Mouse (Mus musculus): ENCODE measurements around the gene Xrcc6. TPM values are rescaled to one million over a fixed set of nuclear protein-coding genes. Genes with fewer than 3 reads are reported as not detected.

The Xrcc6 gene
- total and polyA plus RNA-seq, 2 experiments = 8.5 to 18.2 TPM

DNA sequence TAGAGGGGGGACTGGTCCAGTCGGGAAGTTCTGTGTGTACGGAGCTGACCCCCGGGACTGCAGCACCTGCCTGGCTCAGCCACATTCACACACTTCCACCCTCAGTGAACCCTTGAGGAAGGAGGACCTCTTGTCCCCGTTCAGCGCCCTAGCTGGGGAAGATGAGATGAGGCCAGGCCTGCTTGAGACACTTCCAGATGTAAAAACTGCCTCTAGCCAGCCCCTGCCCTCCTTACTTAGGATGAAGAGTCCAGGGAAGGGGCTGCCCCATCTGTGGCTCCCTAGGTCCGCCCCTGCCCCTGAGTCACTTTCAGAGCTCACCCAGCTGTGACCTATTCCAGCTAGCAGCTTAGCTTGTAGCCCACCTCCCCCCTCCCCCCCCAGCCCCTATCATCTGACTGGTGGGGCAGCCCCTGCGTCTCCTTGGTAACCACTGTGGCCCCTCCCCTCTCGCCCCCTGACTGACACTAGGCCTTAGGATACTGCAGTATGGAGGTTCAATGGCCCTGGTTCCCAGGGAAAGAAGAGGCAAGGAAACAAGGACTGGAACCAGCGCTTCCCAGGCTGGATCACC is 44.4 kb upstream of the Xrcc6 start:
- Histone ChIP-seq H3K27ac (replicated peaks; ENCODE audit: insufficient read depth, low read depth, low read length) (no peak overlapping the region), H3K27me3 (ENCODE audit: control insufficient read depth, insufficient read depth, low read length) (no peaks in the 10 kb centered on the region), H3K4me1 (ENCODE audit: control insufficient read depth, insufficient read depth, low read length) (no peaks in the 10 kb centered on the region), H3K9ac (ENCODE audit: low read depth, low read length) (no peak overlapping the region), H3K36me3 (ENCODE audit: control insufficient read depth, insufficient read depth, low read length) (no peaks in the 10 kb centered on the region), H3K79me2 (ENCODE audit: control insufficient read depth, insufficient read depth, low read length) (no peaks in the 10 kb centered on the region), H3K4me3 (ENCODE audit: insufficient read depth, low read depth, low read length) (no peak overlapping the region)
- DNase-seq (ENCODE audit: extremely low read depth, low read depth, low spot score) = no peak
- WGBS = 47% methylated on average over 9 of the region's 9 CpGs
- no peak for TF ChIP-seq CTCF (IDR thresholded peaks at IDR 0.05; ENCODE audit: low read depth, low read length)

DNA sequence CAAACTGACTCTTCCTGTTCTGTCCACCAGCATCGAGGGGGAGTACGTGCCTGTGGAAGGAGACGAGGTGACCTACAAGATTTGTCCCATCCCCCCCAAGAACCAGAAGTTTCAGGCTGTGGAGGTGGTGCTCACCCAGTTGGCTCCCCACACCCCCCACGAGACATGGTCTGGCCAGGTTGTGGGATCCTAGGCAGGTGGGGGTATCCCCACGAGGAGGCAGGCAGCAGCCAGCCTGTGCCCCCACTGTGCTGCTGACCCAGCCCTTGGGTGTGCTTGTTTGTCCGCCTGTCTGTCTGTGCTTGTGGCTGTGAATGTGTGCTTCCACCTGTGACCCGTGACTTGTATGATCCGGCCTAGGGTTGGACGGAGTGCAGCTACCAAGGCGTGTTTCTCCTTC is 38.6 kb upstream of the Xrcc6 start:
- H3K27ac ChIP-seq (replicated peaks; ENCODE audit: insufficient read depth, low read depth, low read length) = no peak overlapping the region
- no peak overlapping the region for H3K9ac ChIP-seq (ENCODE audit: low read depth, low read length)
- H3K4me3 ChIP-seq (ENCODE audit: insufficient read depth, low read depth, low read length) = no peak overlapping the region
- no peak for TF ChIP-seq CTCF (IDR thresholded peaks at IDR 0.05; ENCODE audit: low read depth, low read length)
- TF ChIP-seq POLR2A (IDR thresholded peaks at IDR 0.05; ENCODE audit: extremely low read depth, insufficient read depth, low read length) = no peak
- 85% methylated on average over 10 of the region's 10 CpGs for WGBS
- H3K36me3 ChIP-seq (ENCODE audit: control insufficient read depth, insufficient read depth, low read length) = no peaks in the 10 kb centered on the region
- no peak for DNase-seq (ENCODE audit: extremely low read depth, low read depth, low spot score)
- no peaks in the 10 kb centered on the region for H3K4me1 ChIP-seq (ENCODE audit: control insufficient read depth, insufficient read depth, low read length)
- H3K79me2 ChIP-seq (ENCODE audit: control insufficient read depth, insufficient read depth, low read length) = no peaks in the 10 kb centered on the region
- H3K27me3 ChIP-seq (ENCODE audit: control insufficient read depth, insufficient read depth, low read length) = no peaks in the 10 kb centered on the region

GRCm38 (mm10) chr15:81949476-81950131 is 38.0 kb upstream of the Xrcc6 start:
- no peak overlapping the region for H3K27ac ChIP-seq (replicated peaks; ENCODE audit: insufficient read depth, low read depth, low read length)
- H3K36me3 ChIP-seq (ENCODE audit: control insufficient read depth, insufficient read depth, low read length) = no peaks in the 10 kb centered on the region
- TF ChIP-seq POLR2A (IDR thresholded peaks at IDR 0.05; ENCODE audit: extremely low read depth, insufficient read depth, low read length) (no peak), CTCF (IDR thresholded peaks at IDR 0.05; ENCODE audit: low read depth, low read length) (no peak)
- H3K4me1 ChIP-seq (ENCODE audit: control insufficient read depth, insufficient read depth, low read length) = no peaks in the 10 kb centered on the region
- no peaks in the 10 kb centered on the region for H3K27me3 ChIP-seq (ENCODE audit: control insufficient read depth, insufficient read depth, low read length)
- H3K4me3 ChIP-seq (ENCODE audit: insufficient read depth, low read depth, low read length) = no peak overlapping the region
- WGBS = 81% methylated on average over 11 of the region's 11 CpGs
- no peak overlapping the region for H3K9ac ChIP-seq (ENCODE audit: low read depth, low read length)
- no peaks in the 10 kb centered on the region for H3K79me2 ChIP-seq (ENCODE audit: control insufficient read depth, insufficient read depth, low read length)
- DNase-seq (ENCODE audit: extremely low read depth, low read depth, low spot score) = no peak

GRCm38 (mm10) chr15:81950716-81951115 is 36.9 kb upstream of the Xrcc6 start:
- Histone ChIP-seq H3K36me3 (ENCODE audit: control insufficient read depth, insufficient read depth, low read length) (no peaks in the 10 kb centered on the region), H3K27ac (replicated peaks; ENCODE audit: insufficient read depth, low read depth, low read length) (no peak overlapping the region), H3K27me3 (ENCODE audit: control insufficient read depth, insufficient read depth, low read length) (no peaks in the 10 kb centered on the region), H3K4me3 (ENCODE audit: insufficient read depth, low read depth, low read length) (no peak overlapping the region), H3K79me2 (ENCODE audit: control insufficient read depth, insufficient read depth, low read length) (no peaks in the 10 kb centered on the region), H3K9ac (ENCODE audit: low read depth, low read length) (no peak overlapping the region), H3K4me1 (ENCODE audit: control insufficient read depth, insufficient read depth, low read length) (no peaks in the 10 kb centered on the region)
- TF ChIP-seq POLR2A (IDR thresholded peaks at IDR 0.05; ENCODE audit: extremely low read depth, insufficient read depth, low read length) (no peak), CTCF (IDR thresholded peaks at IDR 0.05; ENCODE audit: low read depth, low read length) (no peak)
- WGBS = 91% methylated on average over 5 of the region's 5 CpGs
- DNase-seq (ENCODE audit: extremely low read depth, low read depth, low spot score) = no peak

DNA sequence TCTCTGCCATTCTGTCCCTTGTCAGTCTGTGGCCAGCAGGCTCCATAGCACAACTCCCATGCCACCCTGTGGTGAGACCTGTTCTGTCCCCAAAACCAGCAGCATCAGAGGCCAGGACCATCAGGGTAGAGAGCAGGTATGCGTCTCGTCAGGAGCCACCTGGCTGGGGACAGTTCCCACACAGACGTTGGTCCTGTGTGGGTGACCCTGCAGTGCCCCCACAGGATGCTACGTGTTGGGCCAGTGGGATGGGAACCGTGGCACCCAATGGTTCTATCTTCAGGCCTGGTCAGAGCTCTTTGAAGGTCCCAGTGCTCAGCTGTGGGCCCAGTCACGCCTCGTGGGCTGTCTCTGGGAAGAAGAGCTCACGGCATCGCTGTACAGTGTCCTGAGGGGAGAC is 36.5 kb upstream of the Xrcc6 start:
- WGBS = 90% methylated on average over 9 of the region's 9 CpGs
- H3K27me3 ChIP-seq (ENCODE audit: control insufficient read depth, insufficient read depth, low read length) = no peaks in the 10 kb centered on the region
- H3K4me1 ChIP-seq (ENCODE audit: control insufficient read depth, insufficient read depth, low read length) = no peaks in the 10 kb centered on the region
- TF ChIP-seq CTCF (IDR thresholded peaks at IDR 0.05; ENCODE audit: low read depth, low read length) (no peak), POLR2A (IDR thresholded peaks at IDR 0.05; ENCODE audit: extremely low read depth, insufficient read depth, low read length) (no peak)
- DNase-seq (ENCODE audit: extremely low read depth, low read depth, low spot score) = no peak
- no peak overlapping the region for H3K27ac ChIP-seq (replicated peaks; ENCODE audit: insufficient read depth, low read depth, low read length)
- no peak overlapping the region for H3K4me3 ChIP-seq (ENCODE audit: insufficient read depth, low read depth, low read length)
- no peaks in the 10 kb centered on the region for H3K79me2 ChIP-seq (ENCODE audit: control insufficient read depth, insufficient read depth, low read length)
- H3K9ac ChIP-seq (ENCODE audit: low read depth, low read length) = no peak overlapping the region
- no peaks in the 10 kb centered on the region for H3K36me3 ChIP-seq (ENCODE audit: control insufficient read depth, insufficient read depth, low read length)

DNA sequence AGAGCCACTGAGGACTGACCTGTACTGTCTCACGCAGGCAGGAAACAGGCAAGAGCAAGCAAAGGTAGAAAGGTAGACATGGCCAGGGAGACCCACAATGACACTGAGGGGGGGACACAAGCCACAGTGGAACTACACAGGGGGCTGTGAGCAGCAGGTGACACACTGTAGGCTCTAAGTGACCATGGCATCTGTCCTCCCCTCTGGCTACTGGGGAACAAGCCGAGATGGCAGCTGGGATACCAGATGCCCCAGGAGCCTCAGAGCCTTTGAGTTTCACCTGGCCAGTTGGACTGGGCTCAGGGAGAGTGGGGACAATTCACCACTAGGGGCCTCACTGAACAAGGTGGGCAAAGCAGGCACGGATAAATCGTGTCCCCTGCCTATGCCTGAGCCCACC is 35.3 kb upstream of the Xrcc6 start:
- H3K9ac ChIP-seq (ENCODE audit: low read depth, low read length) = no peak overlapping the region
- H3K27ac ChIP-seq (replicated peaks; ENCODE audit: insufficient read depth, low read depth, low read length) = no peak overlapping the region
- TF ChIP-seq CTCF (IDR thresholded peaks at IDR 0.05; ENCODE audit: low read depth, low read length) (no peak), POLR2A (IDR thresholded peaks at IDR 0.05; ENCODE audit: extremely low read depth, insufficient read depth, low read length) (no peak)
- H3K36me3 ChIP-seq (ENCODE audit: control insufficient read depth, insufficient read depth, low read length) = no peaks in the 10 kb centered on the region
- no peaks in the 10 kb centered on the region for H3K4me1 ChIP-seq (ENCODE audit: control insufficient read depth, insufficient read depth, low read length)
- H3K27me3 ChIP-seq (ENCODE audit: control insufficient read depth, insufficient read depth, low read length) = no peaks in the 10 kb centered on the region
- no peak overlapping the region for H3K4me3 ChIP-seq (ENCODE audit: insufficient read depth, low read depth, low read length)
- DNase-seq (ENCODE audit: extremely low read depth, low read depth, low spot score) = no peak
- WGBS = 91% methylated on average over 4 of the region's 4 CpGs
- no peaks in the 10 kb centered on the region for H3K79me2 ChIP-seq (ENCODE audit: control insufficient read depth, insufficient read depth, low read length)
